Mouse (Mus musculus): ENCODE measurements around the gene Olfr61. TPM values are rescaled to one million over a fixed set of nuclear protein-coding genes. Genes with fewer than 3 reads are reported as not detected.
"Not testable (repeated sequence)": the region's sequence is repeated elsewhere in the genome, so short reads cannot be mapped to it uniquely, and the experiment has no call there.

Gene Olfr61
- not detected for total RNA-seq (2021)
- long read RNA-seq, experiment 1: 0 reads
- long read RNA-seq, experiment 2: 0 reads

DNA sequence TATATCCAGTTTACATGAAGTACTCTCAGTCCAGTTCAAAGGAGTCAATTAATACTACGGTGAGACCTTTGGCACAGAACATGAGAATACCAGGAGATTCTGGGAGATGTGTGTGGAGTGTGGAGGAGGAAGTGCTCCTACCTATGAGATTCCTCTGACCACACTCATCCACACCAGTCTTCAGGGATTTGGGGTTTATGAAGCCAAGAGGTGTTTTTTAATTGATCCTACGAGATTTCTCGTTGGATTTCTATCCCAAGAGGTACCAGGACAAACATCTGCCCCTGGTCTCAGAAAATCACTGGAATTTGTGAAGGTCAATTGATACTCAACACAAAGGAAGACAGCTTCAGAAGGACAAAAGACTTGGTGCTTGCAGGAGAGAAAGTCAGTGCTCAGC, at the start of gene Olfr61:
TSS of gene Olfr61 (plus strand) at position 301 of the 400 bp plus-strand sequence.
- intact Hi-C loops (cut with DNase I); H3K27ac ChIP-seq; H3K4me3 ChIP-seq; DNase-seq: not testable (repeated sequence)

DNA sequence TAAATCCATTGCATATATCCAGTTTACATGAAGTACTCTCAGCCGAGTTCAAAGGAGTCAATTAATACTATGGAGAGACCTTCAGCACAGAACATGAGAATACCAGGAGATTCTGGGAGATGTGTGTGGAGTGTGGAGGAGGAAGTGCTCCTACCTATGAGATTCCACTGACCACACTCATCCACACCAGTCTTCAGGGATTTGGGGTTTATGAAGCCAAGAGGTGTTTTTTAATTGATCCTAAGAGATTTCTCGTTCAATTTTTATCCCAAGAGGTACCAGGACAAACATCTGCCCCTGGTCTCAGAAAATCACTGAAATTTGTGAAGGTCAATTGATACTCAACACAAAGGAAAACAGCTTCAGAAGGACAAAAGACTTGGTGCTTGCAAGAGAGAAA, 27.8 kb upstream of the Olfr61 start, which contains the start of gene Olfr46:
TSS of gene Olfr46 (plus strand) at position 301 of the 400 bp plus-strand sequence.
- intact Hi-C loops (cut with DNase I); H3K27ac ChIP-seq; H3K4me3 ChIP-seq; DNase-seq: not testable (repeated sequence)

DNA sequence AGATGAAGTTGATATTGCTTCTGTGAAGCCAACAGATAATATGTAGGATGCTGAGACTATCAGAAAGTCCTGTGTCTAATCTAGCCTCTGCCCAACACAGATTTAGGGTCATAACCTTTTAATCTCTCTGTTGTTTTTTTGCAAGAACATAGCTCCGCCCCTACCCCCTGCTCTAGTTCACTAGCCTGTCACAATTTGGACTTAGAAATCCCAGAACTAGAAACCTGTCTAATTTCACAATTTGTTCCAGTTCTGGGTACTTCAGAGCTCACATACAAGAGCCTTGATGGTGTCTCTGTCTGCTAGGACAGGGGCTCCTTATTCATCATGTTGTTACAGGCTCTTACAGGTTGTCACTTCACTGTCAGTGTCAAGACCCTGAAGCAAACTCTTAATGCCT, 1.8 kb downstream of the Olfr61 start:
- no peak overlapping the region for H3K4me3 ChIP-seq
- DNase-seq: no peak
- intact Hi-C loops (cut with DNase I): no loop called here
- no peak for TF ChIP-seq CTCF (IDR thresholded peaks at IDR 0.05)
- H3K27ac ChIP-seq: no peak overlapping the region

DNA sequence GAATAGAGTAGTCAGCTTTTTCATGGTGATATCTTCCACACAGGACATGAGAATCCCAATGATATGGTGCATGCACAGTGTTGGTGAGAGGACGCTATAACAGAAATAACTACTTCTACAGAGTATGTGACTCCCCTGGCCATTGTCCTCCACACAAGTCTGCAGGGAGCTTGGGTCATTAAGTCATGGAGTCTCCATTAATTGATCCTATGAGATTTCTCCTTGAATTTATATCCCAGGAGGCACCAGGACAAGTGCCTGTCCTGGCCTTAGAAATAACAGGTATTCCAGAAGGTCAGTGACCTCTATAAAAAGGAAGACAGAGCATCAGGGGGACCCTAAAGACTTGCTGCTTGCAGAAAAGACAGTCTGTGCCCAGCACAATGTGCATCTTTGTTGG, 17.4 kb downstream of the Olfr61 start, which contains the start of gene Olfr53:
TSS of gene Olfr53 (plus strand) at position 301 of the 400 bp plus-strand sequence.
- no peak within 1 kb of the TSS for H3K27ac ChIP-seq
- H3K4me3 ChIP-seq: no peak within 1 kb of the TSS
- no peak for TF ChIP-seq CTCF (IDR thresholded peaks at IDR 0.05)
- intact Hi-C loops (cut with DNase I): no loop called here
- DNase-seq: no peak

DNA sequence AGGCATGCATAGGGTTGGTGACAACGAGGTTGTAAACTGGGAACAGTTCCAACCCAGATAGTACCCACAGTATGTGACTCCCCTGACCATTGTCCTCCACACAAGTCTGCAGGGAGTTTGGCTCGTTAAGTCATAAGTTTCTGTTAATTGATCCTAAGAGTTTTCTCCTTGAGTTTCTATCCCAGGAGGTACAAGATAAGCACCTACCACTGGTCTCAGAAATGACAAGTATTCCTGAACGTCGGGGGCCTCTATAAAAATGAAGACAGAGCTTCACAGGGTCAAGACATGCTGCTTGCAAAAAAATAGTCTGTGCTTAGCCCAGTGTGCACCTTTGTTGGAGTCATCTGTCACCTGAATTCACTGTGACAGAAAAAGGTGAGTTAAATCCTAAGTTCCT, 30.9 kb downstream of the Olfr61 start, which contains the start of gene Olfr539:
TSS of gene Olfr539 (plus strand) at position 301 of the 400 bp plus-strand sequence.
- Histone ChIP-seq H3K27ac (no peak within 1 kb of the TSS), H3K4me3 (no peak within 1 kb of the TSS)
- TF ChIP-seq CTCF (IDR thresholded peaks at IDR 0.05): no peak
- DNase-seq: no peak
- intact Hi-C loops (cut with DNase I): no loop called here

DNA sequence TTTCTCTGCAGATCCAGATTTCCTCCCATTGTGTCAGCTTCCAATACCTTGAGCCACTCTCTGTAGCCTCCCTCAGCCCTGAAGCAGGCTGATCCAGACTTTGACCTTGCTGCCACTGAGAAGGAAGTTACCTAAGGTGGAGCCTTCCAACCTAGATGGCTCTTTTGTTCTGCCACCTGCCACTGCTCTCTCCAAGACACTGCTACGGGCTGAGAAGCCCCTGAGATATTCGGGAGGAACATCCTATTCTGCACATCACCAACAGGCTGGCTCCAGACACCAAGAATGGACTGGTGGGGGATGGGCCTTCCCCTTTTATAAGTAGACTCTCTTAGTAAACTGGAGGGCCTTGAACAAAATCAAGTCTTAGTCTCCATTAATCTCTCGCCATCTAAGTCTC, 41.9 kb downstream of the Olfr61 start:
- H3K4me3 ChIP-seq; H3K27ac ChIP-seq; DNase-seq; intact Hi-C loops (cut with DNase I): not testable (repeated sequence)

DNA sequence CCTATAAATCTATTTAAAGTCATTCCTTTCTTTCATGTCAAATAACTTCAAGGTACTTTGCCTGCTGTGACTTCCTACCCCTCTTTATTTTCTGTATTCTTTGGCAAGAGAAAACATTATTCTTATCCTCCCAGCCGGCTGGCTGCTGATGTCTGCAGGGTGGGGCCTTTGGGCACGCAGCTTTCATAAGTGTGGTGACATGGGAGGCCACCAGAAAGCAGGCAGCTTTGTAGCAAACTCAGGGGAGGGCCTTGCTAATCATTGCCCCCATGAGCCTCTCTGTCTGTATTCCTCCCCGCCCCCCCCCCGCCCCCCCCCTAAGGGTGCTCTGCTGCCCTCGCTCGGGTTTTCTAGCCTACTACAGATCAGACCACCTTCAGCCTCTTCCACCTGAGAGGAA, 47.1 kb downstream of the Olfr61 start:
- no peak for DNase-seq
- Histone ChIP-seq H3K4me3 (no peak overlapping the region), H3K27ac (no peak overlapping the region)
- TF ChIP-seq CTCF (IDR thresholded peaks at IDR 0.05): no peak
- intact Hi-C loops (cut with DNase I): no loop called here

DNA sequence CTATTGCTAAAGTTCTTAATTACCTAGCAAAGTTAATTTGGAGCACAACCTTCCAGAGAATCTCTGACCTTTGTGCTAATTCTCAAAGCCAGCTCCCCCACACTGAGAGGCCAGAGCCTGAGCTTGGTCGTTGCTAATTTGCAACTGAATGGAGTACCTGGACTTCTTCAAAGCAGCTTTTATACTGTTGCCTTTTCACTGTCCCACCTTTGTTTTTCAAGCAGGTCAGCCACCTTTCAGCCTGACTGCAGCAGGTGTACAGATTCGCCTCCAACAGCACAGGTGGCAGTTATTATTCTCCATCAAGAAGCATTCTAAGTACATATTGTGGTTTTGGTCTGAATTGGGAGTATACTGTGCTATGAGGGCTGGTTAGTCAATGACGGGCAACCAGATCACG, 50.8 kb downstream of the Olfr61 start:
- H3K27ac ChIP-seq; intact Hi-C loops (cut with DNase I); H3K4me3 ChIP-seq; DNase-seq: not testable (repeated sequence)

DNA sequence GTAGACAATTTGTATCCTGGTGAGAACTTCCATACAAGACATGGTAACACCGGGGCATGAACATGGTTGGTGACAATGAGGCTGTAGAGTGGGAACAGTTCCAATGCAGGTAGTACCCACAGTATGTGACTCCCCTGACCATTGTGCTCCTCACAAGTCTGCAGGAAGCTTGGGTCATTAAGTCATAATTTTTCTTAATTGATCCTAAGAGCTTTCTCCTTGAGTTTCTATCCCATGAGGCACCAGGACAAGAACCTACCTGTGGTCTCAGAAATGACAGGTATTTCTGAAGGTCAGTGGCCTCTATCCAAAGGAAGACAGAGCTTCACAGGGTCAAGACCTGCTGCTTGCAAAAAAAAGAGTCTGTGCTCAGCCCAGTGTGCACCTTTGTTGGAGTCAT, 52.9 kb downstream of the Olfr61 start, which contains the start of gene Olfr45:
TSS of gene Olfr45 (plus strand) at position 301 of the 400 bp plus-strand sequence.
- Histone ChIP-seq H3K4me3 (no peak within 1 kb of the TSS), H3K27ac (no peak within 1 kb of the TSS)
- DNase-seq: no peak
- intact Hi-C loops (cut with DNase I): no loop called here
- TF ChIP-seq CTCF (IDR thresholded peaks at IDR 0.05): no peak

Other genes starting within 250 kb of the Olfr61 start
- gene Olfr531, start 226.1 kb upstream of the Olfr61 start, total RNA-seq (2021): not detected
- not detected for gene Olfr532, start 207.3 kb upstream of the Olfr61 start, total RNA-seq (2021)
- gene Olfr533, start 165.6 kb upstream of the Olfr61 start, total RNA-seq (2021): not detected
- not detected for gene Olfr535, start 144.8 kb upstream of the Olfr61 start, total RNA-seq (2021)
- gene Olfr536, start 121.6 kb upstream of the Olfr61 start, total RNA-seq (2021): not detected
- gene Olfr538, start 61.1 kb upstream of the Olfr61 start, total RNA-seq (2021): not detected
- gene Olfr46, start 27.7 kb upstream of the Olfr61 start, total RNA-seq (2021): not detected
- gene Olfr53, start 17.5 kb downstream of the Olfr61 start, total RNA-seq (2021): not detected
- not detected for gene Olfr539, start 31.0 kb downstream of the Olfr61 start, total RNA-seq (2021)
- gene Olfr45, start 53.0 kb downstream of the Olfr61 start, total RNA-seq (2021): not detected
- gene Olfr541, start 68.3 kb downstream of the Olfr61 start, total RNA-seq (2021): not detected
- gene Cyp2e1, start 134.8 kb downstream of the Olfr61 start, total RNA-seq (2021): 1 to 10 TPM; 2.6 to 8.8 TPM
- not detected for gene Syce1, start 158.9 kb downstream of the Olfr61 start, total RNA-seq (2021)
- gene Zfp941, start 193.2 kb downstream of the Olfr61 start, total RNA-seq (2021): not detected
- not detected for gene Urah, start 206.0 kb downstream of the Olfr61 start, total RNA-seq (2021)
- not detected for gene Scgb1c1, start 216.6 kb downstream of the Olfr61 start, total RNA-seq (2021)
- not detected for gene Odf3, start 218.8 kb downstream of the Olfr61 start, total RNA-seq (2021)
- gene Gm45785, start 227.4 kb downstream of the Olfr61 start, total RNA-seq (2021): not detected
- 10 to 100 TPM; 12.7 TPM for gene Ric8a, start 228.0 kb downstream of the Olfr61 start, total RNA-seq (2021)
- gene Bet1l, start 228.6 kb downstream of the Olfr61 start, total RNA-seq (2021): 1 to 10 TPM; 6.0 to 6.9 TPM

Measured in gastrocnemius, adult 2 months (tissue).